Comparison of ENCODE assay signal across 8 mouse cellular contexts in genomic region chr11:74898517-74898827, GRCm38 (mm10). TPM values are rescaled to one million over a fixed set of nuclear protein-coding genes. Genes with fewer than 3 reads are reported as not detected.
A peak's percentile ranks its signal among the peaks of the same experiment; 100 is the strongest.
DNase-seq lines count a peak whose midpoint lies in the region; ATAC-seq and TF ChIP-seq lines count a peak whose summit lies in the region.

No protein-coding gene starts in this region.

- no peak for ATAC-seq in heart, embryonic 13.5 days (ENCODE audit: extremely low read depth, insufficient number of reproducible peaks, low FRiP score, low TSS enrichment)
- no peak for ATAC-seq in forebrain, embryonic 14.5 days
- ATAC-seq in liver, embryonic 15.5 days (ENCODE audit: insufficient read depth), result no peak
- no peak for ATAC-seq in frontal cortex, adult (ENCODE audit: low TSS enrichment)
- ATAC-seq in inflammation-experienced regulatory T-cells, adult 6 months, result no peak
- ATAC-seq in cerebellum, adult (ENCODE audit: insufficient number of reproducible peaks, low FRiP score, low TSS enrichment), result no peak

- under 1% methylated on average over 7 of the region's 7 CpGs for WGBS in heart, embryonic 13.5 days
- WGBS in forebrain, embryonic 14.5 days, result 0% methylated on average over 7 of the region's 7 CpGs
- 0% methylated on average over 7 of the region's 7 CpGs for WGBS in liver, embryonic 15.5 days (ENCODE audit: insufficient replicate concordance)

- DNase-seq in heart, postnatal 10 days, result no peak
- DNase-seq in forebrain, embryonic 14.5 days (ENCODE audit: low spot score), result no peak

- H3K36me3 ChIP-seq in heart, embryonic 13.5 days, result peaks cover 42% of the 10 kb centered on the region
- H3K36me3 ChIP-seq in E14TG2a.4 (ENCODE audit: insufficient read depth, low read length), result peaks cover 50% of the 10 kb centered on the region
- H3K36me3 ChIP-seq in forebrain, embryonic 14.5 days (ENCODE audit: control insufficient read depth, insufficient read depth, low read length), result peaks cover 40% of the 10 kb centered on the region
- H3K36me3 ChIP-seq in liver, embryonic 15.5 days (replicated peaks), result peaks cover 40% of the 10 kb centered on the region

- H3K27me3 ChIP-seq in heart, embryonic 13.5 days (replicated peaks), result no peaks in the 10 kb centered on the region
- peaks cover 4% of the 10 kb centered on the region; the same call in 1 of the 2 replicates for H3K27me3 ChIP-seq in E14TG2a.4 (ENCODE audit: insufficient read depth, low read length)
- H3K27me3 ChIP-seq in forebrain, embryonic 14.5 days (replicated peaks; ENCODE audit: control insufficient read depth, insufficient read depth, low read length), result no peaks in the 10 kb centered on the region
- no peaks in the 10 kb centered on the region for H3K27me3 ChIP-seq in liver, embryonic 15.5 days

- H3K27ac ChIP-seq in heart, embryonic 13.5 days (replicated peaks), result peak overlapping the region; percentile 85
- H3K27ac ChIP-seq in forebrain, embryonic 14.5 days (ENCODE audit: low read depth, low read length), result peak overlapping the region; percentile 84; the same call in 1 of the 2 replicates
- no peak overlapping the region; the same call in 1 of the 2 replicates for H3K27ac ChIP-seq in liver, embryonic 15.5 days (replicated peaks)

- peak overlapping the region; percentile 82 for H3K4me3 ChIP-seq in heart, embryonic 13.5 days
- H3K4me3 ChIP-seq in E14TG2a.4 (replicated peaks; ENCODE audit: low read length), result peak overlapping the region; percentile 100
- peak overlapping the region; percentile 83 for H3K4me3 ChIP-seq in forebrain, embryonic 14.5 days (ENCODE audit: low read depth, low read length)
- peak overlapping the region; percentile 80 for H3K4me3 ChIP-seq in liver, embryonic 15.5 days (replicated peaks)

- H3K9me3 ChIP-seq in heart, embryonic 13.5 days, result no peaks in the 10 kb centered on the region
- no peaks in the 10 kb centered on the region for H3K9me3 ChIP-seq in E14TG2a.4 (ENCODE audit: low read length)
- no peaks in the 10 kb centered on the region for H3K9me3 ChIP-seq in forebrain, embryonic 14.5 days (replicated peaks; ENCODE audit: control insufficient read depth, low read length)
- no peaks in the 10 kb centered on the region for H3K9me3 ChIP-seq in liver, embryonic 15.5 days (replicated peaks)

- H3K9ac ChIP-seq in heart, embryonic 13.5 days, result peak overlapping the region; percentile 93
- peak overlapping the region; percentile 78 for H3K9ac ChIP-seq in forebrain, embryonic 14.5 days (ENCODE audit: low read length)
- H3K9ac ChIP-seq in liver, embryonic 15.5 days, result peak overlapping the region; percentile 68

- intact Hi-C loops in heart, postnatal 10 days (cut with DNase I), result no loop called here

- no peak for TF ChIP-seq CTCF in E14TG2a.4 (conservative IDR thresholded peaks at IDR 0.05; ENCODE audit: low read length)

- H3K4me2 ChIP-seq in heart, embryonic 13.5 days, result peak overlapping the region; percentile 88
- peak overlapping the region; percentile 77 for H3K4me2 ChIP-seq in forebrain, embryonic 14.5 days (ENCODE audit: low read length)
- H3K4me2 ChIP-seq in liver, embryonic 15.5 days, result peak overlapping the region; percentile 100

- peaks cover 34% of the 10 kb centered on the region for H3K4me1 ChIP-seq in heart, embryonic 13.5 days
- peaks cover 51% of the 10 kb centered on the region for H3K4me1 ChIP-seq in E14TG2a.4 (replicated peaks; ENCODE audit: low read depth, low read length)
- peaks cover 3% of the 10 kb centered on the region; the same call in 1 of the 2 replicates for H3K4me1 ChIP-seq in forebrain, embryonic 14.5 days (ENCODE audit: control insufficient read depth, insufficient read depth, low read length)
- H3K4me1 ChIP-seq in liver, embryonic 15.5 days (replicated peaks), result peaks cover 48% of the 10 kb centered on the region

RNA-seq across cellular contexts. Expression of gene Tsr1, which starts 0.6 kb away (rescaled TPM):
- polyA plus RNA-seq in heart, embryonic 13.5 days (2015; fragmentation: Nextera tagmentation; extraction: Ambion mirVana), result 26.5 and 27.4 TPM in 2 replicates
- 10 to 100 TPM; 17.1 to 20.1 TPM for total RNA-seq in heart, postnatal 10 days (2021)
- 33.2 and 38.2 TPM in 2 replicates for polyA plus RNA-seq in forebrain, embryonic 14.5 days (2014; fragmentation: Nextera tagmentation; extraction: Ambion mirVana)
- 19.7 and 20.0 TPM in 2 replicates for polyA plus RNA-seq in liver, embryonic 15.5 days (2015; fragmentation: Nextera tagmentation; extraction: Ambion mirVana)
- polyA plus RNA-seq in inflammation-experienced regulatory T-cells, adult 6 months (2017; shearing (Covaris generic)), result 10 to 100 TPM; 29.2 to 46.3 (median 45.4) TPM

RNA-seq across cellular contexts. Expression of gene Sgsm2, which starts 1.6 kb away (rescaled TPM):
- polyA plus RNA-seq in heart, embryonic 13.5 days (2015; fragmentation: Nextera tagmentation; extraction: Ambion mirVana), result 4.2 and 4.9 TPM in 2 replicates
- total RNA-seq in heart, postnatal 10 days (2021), result 10 to 100 TPM; 12.2 to 12.9 TPM
- 8.3 and 10.6 TPM in 2 replicates for polyA plus RNA-seq in forebrain, embryonic 14.5 days (2014; fragmentation: Nextera tagmentation; extraction: Ambion mirVana)
- polyA plus RNA-seq in liver, embryonic 15.5 days (2015; fragmentation: Nextera tagmentation; extraction: Ambion mirVana), result 1.2 TPM in 2 replicates
- 1 to 10 TPM; 1.2 to 3.2 (median 2.9) TPM for polyA plus RNA-seq in inflammation-experienced regulatory T-cells, adult 6 months (2017; shearing (Covaris generic))

RNA-seq across cellular contexts. Expression of gene Smg6, which starts 27.2 kb away (rescaled TPM):
- 11.0 and 11.3 TPM in 2 replicates for polyA plus RNA-seq in heart, embryonic 13.5 days (2015; fragmentation: Nextera tagmentation; extraction: Ambion mirVana)
- total RNA-seq in heart, postnatal 10 days (2021), result 10 to 100 TPM; 24.1 to 25.3 TPM
- 12.9 and 13.7 TPM in 2 replicates for polyA plus RNA-seq in forebrain, embryonic 14.5 days (2014; fragmentation: Nextera tagmentation; extraction: Ambion mirVana)
- polyA plus RNA-seq in liver, embryonic 15.5 days (2015; fragmentation: Nextera tagmentation; extraction: Ambion mirVana), result 4.5 and 4.7 TPM in 2 replicates
- polyA plus RNA-seq in inflammation-experienced regulatory T-cells, adult 6 months (2017; shearing (Covaris generic)), result 10 to 100 TPM; 16.3 to 22.0 (median 18.9) TPM

RNA-seq across cellular contexts. Expression of gene Srr, which starts 27.3 kb away (rescaled TPM):
- 16.6 and 17.4 TPM in 2 replicates for polyA plus RNA-seq in heart, embryonic 13.5 days (2015; fragmentation: Nextera tagmentation; extraction: Ambion mirVana)
- 10 to 100 TPM; 33.2 to 34.5 TPM for total RNA-seq in heart, postnatal 10 days (2021)
- 45.9 and 56.0 TPM in 2 replicates for polyA plus RNA-seq in forebrain, embryonic 14.5 days (2014; fragmentation: Nextera tagmentation; extraction: Ambion mirVana)
- polyA plus RNA-seq in liver, embryonic 15.5 days (2015; fragmentation: Nextera tagmentation; extraction: Ambion mirVana), result 3.6 and 4.4 TPM in 2 replicates
- polyA plus RNA-seq in inflammation-experienced regulatory T-cells, adult 6 months (2017; shearing (Covaris generic)), result 1 to 10 TPM; 6.6 to 9.5 (median 8.3) TPM
